Mouse (Mus musculus) MEL (cell line): Measurements from ENCODE around the gene Hebp1. TPM values are rescaled to one million over a fixed set of nuclear protein-coding genes. Genes with fewer than 3 reads are reported as not detected.

ENCODE experiments used
- DNase-seq: peaks from one replicate; pipeline ENCODE4 v3.0.0; 2011; ENCODE audit warnings: low read depth, low spot score
- H3K27ac ChIP-seq: 2 replicates; pipeline ENCODE4 v1.5.1; 2012; ENCODE audit warnings: low read depth, mild to moderate bottlenecking, control low read depth, low read length, moderate library complexity; ENCODE audit not compliant: control insufficient read depth
- H3K27me3 ChIP-seq, 2 experiments: fragments of 150-350 bp in 1 of 2; sonication (generic) in 1 of 2; 2 replicates each; pipeline ENCODE4 v1.6.1; 2012; ENCODE audit warnings: low read length in 2 of 2, mild to moderate bottlenecking in 2 of 2, improper control_type of control experiment in 1 of 2, moderate library complexity in 1 of 2; ENCODE audit not compliant: insufficient read depth in 2 of 2, control insufficient read depth in 1 of 2
- H3K36me3 ChIP-seq, 2 experiments: 2 replicates each; pipeline ENCODE4 v1.6.1; 2012 to 2014; ENCODE audit warnings: low read length in 2 of 2, improper control_type of control experiment in 1 of 2, inconsistent platforms in 1 of 2, mild to moderate bottlenecking in 1 of 2; ENCODE audit not compliant: insufficient read depth in 2 of 2, control insufficient read depth in 1 of 2
- H3K4me1 ChIP-seq, 2 experiments: fragments of 150-350 bp in 1 of 2; sonication (generic) in 1 of 2; 2 replicates each; pipeline ENCODE4 v1.6.1; 2012; ENCODE audit warnings: low read length in 2 of 2, improper control_type of control experiment in 1 of 2, mild to moderate bottlenecking in 1 of 2; ENCODE audit not compliant: insufficient read depth in 2 of 2, control insufficient read depth in 1 of 2
- H3K4me3 ChIP-seq, 2 experiments: fragments of 150-350 bp in 1 of 2; sonication (generic) in 1 of 2; 2 replicates each; pipeline ENCODE4 v1.5.1; 2012; ENCODE audit warnings: low read depth in 2 of 2, low read length in 2 of 2, mild to moderate bottlenecking in 2 of 2, moderate library complexity in 2 of 2, control low read depth in 1 of 2, improper control_type of control experiment in 1 of 2; ENCODE audit not compliant: control insufficient read depth in 1 of 2, insufficient read depth in 1 of 2
- H3K79me2 ChIP-seq: 2 replicates; pipeline ENCODE4 v1.6.1; 2012; ENCODE audit warnings: mild to moderate bottlenecking, low read length, moderate library complexity; ENCODE audit not compliant: control insufficient read depth, poor library complexity, insufficient read depth
- H3K9ac ChIP-seq: 2 replicates; pipeline ENCODE4 v1.6.1; 2012; ENCODE audit warnings: low read depth, mild to moderate bottlenecking, control low read depth, low read length, moderate library complexity; ENCODE audit not compliant: control insufficient read depth, poor library complexity, severe bottlenecking
- H3K9me3 ChIP-seq: fragments of 150-350 bp; sonication (generic); replicated peaks from 2 replicates; pipeline ENCODE4 v1.6.1; 2012; ENCODE audit warnings: mild to moderate bottlenecking, low read length, improper control_type of control experiment, moderate library complexity; ENCODE audit not compliant: insufficient read depth
- BHLHE40 ChIP-seq: IDR thresholded peaks from 2 replicates; pipeline ENCODE4 v1.6.1; 2012; ENCODE audit warnings: low read depth, mild to moderate bottlenecking, inconsistent platforms, low read length, improper control_type of control experiment, borderline replicate concordance
- CHD1 ChIP-seq: IDR thresholded peaks from 2 replicates; pipeline ENCODE4 v1.6.1; 2012; ENCODE audit warnings: low read depth, mild to moderate bottlenecking, inconsistent platforms, low read length, improper control_type of control experiment
- CHD2 ChIP-seq: IDR thresholded peaks from 2 replicates; pipeline ENCODE4 v1.6.1; 2011; ENCODE audit warnings: low read length, improper control_type of control experiment
- E2F4 ChIP-seq: IDR thresholded peaks from 2 replicates; pipeline ENCODE4 v1.6.1; 2011; ENCODE audit warnings: low read depth, low read length, improper control_type of control experiment, borderline replicate concordance
- ELF1 ChIP-seq: IDR thresholded peaks from 2 replicates; pipeline ENCODE4 v1.6.1; 2014; ENCODE audit warnings: low read depth, mild to moderate bottlenecking, inconsistent platforms, low read length, improper control_type of control experiment, moderate library complexity
- ETS1 ChIP-seq: IDR thresholded peaks from 2 replicates; pipeline ENCODE4 v1.6.1; 2012; ENCODE audit warnings: low read depth, mild to moderate bottlenecking, inconsistent platforms, low read length, improper control_type of control experiment, moderate library complexity
- GABPA ChIP-seq: IDR thresholded peaks from 2 replicates; pipeline ENCODE4 v1.6.1; 2012; ENCODE audit warnings: low read depth, mild to moderate bottlenecking, inconsistent platforms, low read length, improper control_type of control experiment, moderate library complexity
- GATA1 ChIP-seq: IDR thresholded peaks from 2 replicates; pipeline ENCODE4 v1.6.1; 2011; ENCODE audit warnings: low read depth, low read length, improper control_type of control experiment
- HCFC1 ChIP-seq: IDR thresholded peaks from 2 replicates; pipeline ENCODE4 v1.6.1; 2012; ENCODE audit warnings: low read depth, mild to moderate bottlenecking, inconsistent platforms, low read length, improper control_type of control experiment, moderate library complexity
- JUND ChIP-seq: IDR thresholded peaks from 2 replicates; pipeline ENCODE4 v1.6.1; 2011; ENCODE audit warnings: low read depth, mild to moderate bottlenecking, improper control_type of control experiment, low read length
- KAT2A ChIP-seq: conservative IDR thresholded peaks from 2 replicates; pipeline ENCODE4 v1.6.1; 2012; ENCODE audit warnings: low read depth, low read length, improper control_type of control experiment, inconsistent platforms
- MAX ChIP-seq: IDR thresholded peaks from 2 replicates; pipeline ENCODE4 v1.6.1; 2011; ENCODE audit warnings: low read length, improper control_type of control experiment
- MEF2A ChIP-seq: IDR thresholded peaks from 2 replicates; pipeline ENCODE4 v1.6.1; 2014; ENCODE audit warnings: low read depth, mild to moderate bottlenecking, inconsistent platforms, low read length, improper control_type of control experiment; ENCODE audit not compliant: poor library complexity, insufficient replicate concordance, severe bottlenecking; ENCODE audit errors: extremely low read depth
- MYC ChIP-seq: IDR thresholded peaks from 2 replicates; pipeline ENCODE4 v1.6.1; 2011; ENCODE audit warnings: low read depth, mild to moderate bottlenecking, low read length, improper control_type of control experiment, moderate library complexity
- POLR2AphosphoS5 ChIP-seq: IDR thresholded peaks from 2 replicates; pipeline ENCODE4 v1.6.1; 2012; ENCODE audit warnings: low read depth, borderline replicate concordance, mild to moderate bottlenecking, inconsistent platforms, low read length, moderate library complexity, mixed read lengths
- RCOR1 ChIP-seq: IDR thresholded peaks from 2 replicates; pipeline ENCODE4 v1.6.1; 2012; ENCODE audit warnings: low read depth, mild to moderate bottlenecking, inconsistent platforms, low read length, improper control_type of control experiment
- SIN3A ChIP-seq: IDR thresholded peaks from 2 replicates; pipeline ENCODE4 v1.6.1; 2012; ENCODE audit warnings: low read length, improper control_type of control experiment, inconsistent platforms
- TAL1 ChIP-seq: IDR thresholded peaks from 2 replicates; pipeline ENCODE4 v1.6.1; 2012; ENCODE audit warnings: mild to moderate bottlenecking, inconsistent platforms, low read length, moderate library complexity, mixed read lengths
- TBP ChIP-seq: IDR thresholded peaks from 2 replicates; pipeline ENCODE4 v1.8.0; 2011; ENCODE audit warnings: low read depth, low read length, improper control_type of control experiment
- USF1 ChIP-seq: IDR thresholded peaks from 2 replicates; pipeline ENCODE4 v1.6.1; 2014; ENCODE audit warnings: low read depth, mild to moderate bottlenecking, inconsistent platforms, low read length, improper control_type of control experiment, moderate library complexity
- ZC3H11A ChIP-seq: IDR thresholded peaks from 2 replicates; pipeline ENCODE4 v1.6.1; 2012; ENCODE audit warnings: low read depth, mild to moderate bottlenecking, inconsistent platforms, low read length, improper control_type of control experiment
- ZMIZ1 ChIP-seq: IDR thresholded peaks from 2 replicates; pipeline ENCODE4 v1.6.1; 2012; ENCODE audit warnings: low read depth, mild to moderate bottlenecking, inconsistent platforms, low read length, improper control_type of control experiment, moderate library complexity
- polyA plus RNA-seq, 2 experiments: library from polyadenylated mRNA; stranded (reverse) in 1 of 2; unstranded in 1 of 2; fragments of >175 nt in 1 of 2; fragments of >200 nt in 1 of 2; gene quantifications; 2 replicates each; pipeline versions ENCODE4 v1.2.1 to v1.2.4; 2012; ENCODE audit warnings: low replicate concordance in 2 of 2, low read depth in 1 of 2; ENCODE audit not compliant: insufficient read length in 2 of 2, insufficient read depth in 1 of 2, missing spikeins in 1 of 2
- total RNA-seq: library from RNA; depleted of rRNA; stranded (reverse); fragments of 300-350 nt; gene quantifications from 2 replicates; pipeline ENCODE4 v1.2.3, GENCODE M21; 2012

Hebp1 gene
- total and polyA plus RNA-seq, 3 experiments: 16.7 to 25.1 TPM; not detected in 1

DNA sequence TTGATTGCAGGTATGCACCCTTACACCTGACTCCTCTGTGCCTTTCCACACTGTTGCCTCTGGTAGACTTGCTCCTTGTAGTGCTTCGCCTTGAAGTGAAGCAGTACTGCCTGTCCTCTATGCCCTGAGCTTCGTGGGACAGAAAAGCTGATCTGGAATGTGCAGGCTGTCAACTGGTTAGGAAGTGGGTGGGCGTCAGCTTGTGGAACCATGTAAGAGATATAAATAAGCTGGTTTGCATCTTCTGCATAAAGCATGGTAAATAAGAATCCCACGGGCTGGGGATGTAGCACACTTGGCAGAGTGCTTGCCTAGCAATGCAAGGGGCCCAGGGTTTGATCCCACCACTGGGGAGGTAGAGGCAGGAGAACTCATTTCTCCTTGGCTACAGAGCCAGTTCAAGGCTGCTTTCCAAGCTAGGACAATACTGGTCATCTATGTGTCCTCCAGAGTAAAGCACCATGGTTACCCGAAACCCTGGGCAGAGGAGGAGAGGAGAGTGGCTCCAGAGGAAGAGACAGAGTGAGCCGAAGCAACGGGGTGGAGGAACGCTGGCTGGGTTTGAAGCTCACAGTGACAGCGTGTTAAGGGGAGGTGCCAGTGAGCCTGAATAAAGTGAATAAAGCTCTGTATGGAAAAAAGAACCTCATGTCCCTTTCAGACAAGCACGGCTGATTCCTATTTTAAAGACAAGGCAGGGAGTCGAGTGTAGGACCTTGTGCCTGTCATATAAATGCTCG, 34.8 kb upstream of the Hebp1 start:
- Histone ChIP-seq H3K9ac (no peak overlapping the region), H3K4me1 (no peaks in the 10 kb centered on the region), H3K4me3 (no peak overlapping the region), H3K9me3 (no peaks in the 10 kb centered on the region), H3K27me3 (no peaks in the 10 kb centered on the region), H3K36me3 (no peaks in the 10 kb centered on the region; a peak in 1 of 4 replicates), H3K27ac (no peak overlapping the region), H3K79me2 (no peaks in the 10 kb centered on the region)
- DNase-seq: no peak
- TF ChIP-seq SIN3A (no peak), CHD2 (no peak), MYC (no peak), TAL1 (no peak), GATA1 (no peak), POLR2AphosphoS5 (no peak), ETS1 (no peak), HCFC1 (no peak), ZMIZ1 (no peak), JUND (no peak)

DNA sequence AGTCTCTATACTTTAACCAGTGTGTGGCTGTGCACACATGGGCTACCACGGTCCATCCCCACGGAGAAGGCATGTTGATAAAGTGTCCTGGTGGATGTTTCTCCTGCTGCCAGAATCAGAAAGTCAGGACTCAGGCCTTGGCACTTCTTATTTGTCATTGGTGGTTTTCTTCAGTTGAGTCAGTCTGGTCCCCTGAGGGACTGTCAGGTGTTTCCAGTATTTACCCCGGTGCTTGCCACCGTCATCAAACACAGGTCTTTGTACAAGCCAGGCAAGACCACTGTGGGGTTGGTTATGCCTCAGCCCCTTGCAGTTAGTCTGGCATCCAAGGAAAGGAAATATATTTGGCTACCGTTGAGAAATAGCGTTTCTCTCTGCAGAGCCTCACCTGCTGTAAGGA, 32.8 kb upstream of the Hebp1 start:
- H3K36me3 ChIP-seq: no peaks in the 10 kb centered on the region; a peak in 1 of 4 replicates
- no peak overlapping the region for H3K27ac ChIP-seq

DNA sequence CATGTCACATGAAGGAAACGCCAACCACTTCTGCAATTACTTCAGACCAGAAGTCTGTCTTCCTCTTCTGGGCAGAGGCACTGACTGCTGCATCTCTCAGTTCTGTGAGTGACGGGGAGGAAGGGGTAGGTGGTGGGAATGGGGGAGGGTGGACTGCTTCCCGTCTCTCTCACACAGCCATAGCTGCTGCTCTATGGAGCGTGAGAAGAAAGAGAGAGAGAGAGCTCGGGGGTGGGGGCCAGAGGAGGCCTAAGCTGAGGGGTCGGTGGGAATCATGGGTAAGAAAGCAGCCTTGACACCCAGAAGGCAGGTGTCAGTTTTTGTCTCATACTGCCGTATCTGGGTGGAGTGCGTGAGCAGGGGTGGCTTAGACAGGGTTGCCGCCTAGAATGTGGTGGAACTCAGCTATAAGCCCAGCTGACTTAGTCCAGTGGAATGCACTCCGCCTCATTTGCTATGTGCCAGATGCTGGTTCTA, 30.7 kb upstream of the Hebp1 start:
- TF ChIP-seq ZC3H11A (no peak), POLR2AphosphoS5 (no peak), BHLHE40 (no peak), ETS1 (no peak), RCOR1 (no peak), MEF2A (no peak), USF1 (no peak), MYC (no peak), TBP (no peak)
- H3K9me3 ChIP-seq: no peaks in the 10 kb centered on the region
- H3K79me2 ChIP-seq: no peaks in the 10 kb centered on the region
- no peak overlapping the region for H3K4me3 ChIP-seq
- H3K27ac ChIP-seq: no peak overlapping the region
- no peaks in the 10 kb centered on the region; a peak in 1 of 4 replicates for H3K36me3 ChIP-seq
- no peaks in the 10 kb centered on the region for H3K4me1 ChIP-seq
- H3K9ac ChIP-seq: no peak overlapping the region
- DNase-seq: no peak
- no peaks in the 10 kb centered on the region for H3K27me3 ChIP-seq

More for the DNA sequence above, 32.8 kb upstream of the Hebp1 start:
- Histone ChIP-seq H3K9ac (no peak overlapping the region), H3K4me1 (no peaks in the 10 kb centered on the region), H3K4me3 (no peak overlapping the region), H3K79me2 (no peaks in the 10 kb centered on the region), H3K27me3 (no peaks in the 10 kb centered on the region), H3K9me3 (no peaks in the 10 kb centered on the region)
- no peak for TF ChIP-seq POLR2AphosphoS5
- no peak for TF ChIP-seq KAT2A
- no peak for TF ChIP-seq GABPA
- TF ChIP-seq MYC: no peak
- no peak for TF ChIP-seq ELF1
- TF ChIP-seq E2F4: no peak
- TF ChIP-seq CHD1: no peak
- TF ChIP-seq MEF2A: no peak
- no peak for TF ChIP-seq BHLHE40
- TF ChIP-seq USF1: no peak
- no peak for TF ChIP-seq TBP
- no peak for TF ChIP-seq ETS1
- TF ChIP-seq MAX: no peak
- no peak for DNase-seq
